Mouse (Mus musculus) midbrain, embryonic 14.5 days (tissue): ENCODE results near the gene Kcnn1. TPM values are rescaled to one million over a fixed set of nuclear protein-coding genes. Genes with fewer than 3 reads are reported as not detected.
A peak's percentile ranks its signal among the peaks of the same experiment; 100 is the strongest.

Source experiments
- ATAC-seq: fragments of 200-750 bp; cut with Nextera tagmentation; 2 replicates; pipeline ENCODE4 v1.8.0; 2017; ENCODE audit warnings: moderate number of reproducible peaks, moderate library complexity; ENCODE audit not compliant: low FRiP score, low TSS enrichment
- DNase-seq: peaks from one replicate; pipeline ENCODE4 v3.0.0-alpha.2; 2015
- H3K27ac ChIP-seq: fragments of 300-500 bp; sonication (generic); replicated peaks from 2 replicates; pipeline ENCODE4 v1.5.1; 2014; ENCODE audit warnings: mild to moderate bottlenecking, low read depth, low read length, moderate library complexity
- H3K27me3 ChIP-seq: fragments of 300-500 bp; sonication (generic); 2 replicates; pipeline ENCODE4 v1.6.1; 2014; ENCODE audit warnings: low read length, control low read depth, mixed read lengths; ENCODE audit not compliant: control insufficient read depth, insufficient read depth
- H3K36me3 ChIP-seq: fragments of 300-500 bp; sonication (generic); 2 replicates; pipeline ENCODE4 v1.6.1; 2014; ENCODE audit warnings: low read length, control low read depth; ENCODE audit not compliant: control insufficient read depth, insufficient read depth
- H3K4me1 ChIP-seq: fragments of 300-500 bp; sonication (generic); 2 replicates; pipeline ENCODE4 v1.6.1; 2014; ENCODE audit warnings: mild to moderate bottlenecking, antibody characterized with exemption, low read length, control low read depth; ENCODE audit not compliant: control insufficient read depth, insufficient read depth
- H3K4me2 ChIP-seq: fragments of 300-500 bp; sonication (generic); 2 replicates; pipeline ENCODE4 v1.6.1; 2014; ENCODE audit warnings: mild to moderate bottlenecking, low read length, moderate library complexity
- H3K4me3 ChIP-seq: fragments of 300-500 bp; sonication (generic); replicated peaks from 2 replicates; pipeline ENCODE4 v1.5.1; 2014; ENCODE audit warnings: low read depth, low read length
- H3K9ac ChIP-seq: fragments of 300-500 bp; sonication (generic); replicated peaks from 2 replicates; pipeline ENCODE4 v1.6.1; 2014; ENCODE audit warnings: mild to moderate bottlenecking, low read length, moderate library complexity
- H3K9me3 ChIP-seq: fragments of 300-500 bp; sonication (generic); 2 replicates; pipeline ENCODE4 v1.6.1; 2016; ENCODE audit warnings: low read length, control low read depth, mixed read lengths; ENCODE audit not compliant: control insufficient read depth
- WGBS: fragments of 180-500 bp; shearing (Covaris S2); extraction: QIAGEN DNeasy Blood & Tissue Kit; methylation state at CpG from one replicate; pipeline ENCODE4 v1.1.7; 2014; 5-methylcytosine and 5-hydroxymethylcytosine counted together
- polyA plus RNA-seq: library from polyadenylated mRNA; unstranded; fragments of >200 nt; fragmentation: Nextera tagmentation; extraction: Ambion mirVana; gene quantifications from 2 replicates; pipeline ENCODE4 v1.2.1, GENCODE M21; 2014

Kcnn1 gene
- polyA plus RNA-seq, 1 experiment from 2014 or later = 16.0 TPM

DNA sequence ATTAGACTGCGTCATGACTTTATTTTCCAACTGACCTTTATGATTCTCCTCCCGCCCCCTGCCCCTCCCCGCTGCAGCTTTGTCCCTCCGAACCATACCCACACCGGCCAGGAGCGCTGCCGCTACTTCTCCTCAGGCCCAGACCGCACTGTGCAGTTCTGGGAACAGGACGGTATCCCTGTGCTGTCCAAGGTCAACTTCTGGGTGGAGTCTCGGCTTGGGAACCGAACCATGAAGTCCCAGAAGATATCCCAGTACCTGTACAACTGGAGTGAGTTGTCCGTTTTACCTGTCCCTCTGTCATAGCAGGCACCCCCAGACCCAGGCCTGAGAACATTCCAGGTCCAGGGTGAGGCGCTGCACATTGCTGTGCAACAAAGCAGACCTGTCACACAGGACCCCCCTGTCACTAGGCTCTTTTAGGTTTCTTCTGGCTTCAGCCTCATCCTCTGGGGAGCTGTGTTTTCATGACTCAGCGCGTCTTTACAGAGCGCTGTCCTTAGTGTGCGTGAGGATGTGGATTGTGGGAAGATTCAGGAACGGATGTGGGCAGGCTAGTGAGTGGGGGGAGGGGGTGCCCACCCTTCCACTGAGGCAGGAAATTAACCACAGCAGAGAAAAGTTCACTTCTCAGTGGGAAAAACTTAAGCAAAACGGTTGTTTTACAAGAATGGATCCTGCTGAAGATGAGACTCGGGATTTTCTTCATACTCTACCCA, 51.9 kb downstream of the Kcnn1 start:
- no peak overlapping the region for H3K4me3 ChIP-seq
- no peaks in the 10 kb centered on the region for H3K36me3 ChIP-seq
- DNase-seq (no peak), ATAC-seq (no peak)
- no peaks in the 10 kb centered on the region for H3K9me3 ChIP-seq
- no peaks in the 10 kb centered on the region; the same call in 1 of the 2 replicates for H3K27me3 ChIP-seq
- no peaks in the 10 kb centered on the region for H3K4me1 ChIP-seq
- 76% methylated on average over 20 of the region's 20 CpGs for WGBS
- H3K27ac ChIP-seq = no peak overlapping the region
- no peak overlapping the region for H3K4me2 ChIP-seq
- H3K9ac ChIP-seq = no peak overlapping the region

DNA sequence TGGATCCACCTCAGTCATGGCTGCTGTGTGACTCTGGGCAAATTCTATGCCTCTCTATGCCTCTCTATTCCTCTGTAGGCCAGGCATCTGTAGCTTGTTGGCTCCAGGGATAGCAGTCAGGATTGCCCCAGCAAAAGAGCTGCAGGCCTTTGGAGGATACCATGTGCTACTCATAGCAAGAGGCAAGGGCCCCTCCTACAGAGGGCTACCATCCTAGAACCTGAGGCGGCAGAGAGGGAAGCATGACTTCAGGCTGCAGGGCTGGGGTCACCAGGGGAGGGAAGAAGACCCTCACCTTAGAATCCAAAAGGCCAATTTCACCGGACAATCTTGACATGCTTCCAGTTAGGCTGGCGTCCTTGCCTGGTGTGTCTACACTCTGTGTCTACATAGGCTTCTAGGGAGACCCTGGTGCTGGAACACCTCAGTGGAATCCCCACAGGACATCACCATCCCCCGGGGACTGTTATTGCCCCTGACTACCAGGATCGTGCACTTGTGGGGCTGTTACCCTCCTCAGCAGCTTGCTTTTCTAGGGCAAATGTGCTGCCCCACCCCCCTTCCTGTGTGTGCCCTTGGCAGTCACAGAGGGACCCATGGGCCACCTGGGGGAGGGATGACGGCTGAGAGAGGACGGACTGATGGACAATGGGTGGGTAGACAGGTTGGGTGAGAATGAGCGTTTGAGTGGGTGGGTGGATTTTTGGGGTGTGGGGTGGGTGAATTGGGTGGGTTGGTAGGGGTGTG, 53.9 kb downstream of the Kcnn1 start:
- Histone ChIP-seq H3K9ac (no peak overlapping the region), H3K27me3 (peaks cover 12% of the 10 kb centered on the region), H3K36me3 (no peaks in the 10 kb centered on the region), H3K4me3 (no peak overlapping the region), H3K4me2 (no peak overlapping the region), H3K27ac (no peak overlapping the region), H3K9me3 (no peaks in the 10 kb centered on the region), H3K4me1 (peaks cover 6% of the 10 kb centered on the region)
- whole genome bisulfite sequencing = 82% methylated on average over 8 of the region's 8 CpGs
- ATAC-seq (no peak), DNase-seq (no peak)

DNA sequence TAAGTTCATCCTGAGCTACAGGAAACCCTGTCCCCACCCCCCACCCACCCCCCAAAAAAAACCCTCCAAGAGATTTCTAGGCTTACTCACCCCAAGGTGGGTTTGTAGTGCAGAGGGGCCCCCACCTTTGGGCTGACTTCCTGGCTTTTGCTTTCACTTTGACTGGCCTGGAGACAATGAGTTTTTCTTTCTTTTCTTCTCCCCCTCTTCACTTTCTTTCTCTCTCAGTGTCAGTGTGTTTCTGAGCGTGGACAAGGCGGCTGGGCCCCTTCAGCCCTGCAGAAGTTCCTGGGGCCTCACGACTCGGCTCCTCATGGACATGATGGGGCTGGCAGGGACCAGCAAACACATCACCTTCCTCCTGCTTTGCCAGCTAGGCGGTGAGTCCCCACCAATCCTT, 54.8 kb downstream of the Kcnn1 start, which contains the start of gene Il12rb1:
TSS of gene Il12rb1 (plus strand) at position 211 of the 400 bp plus-strand sequence.
- no peak within 1 kb of the TSS for H3K9ac ChIP-seq
- H3K4me1 ChIP-seq = peaks cover 11% of the 10 kb centered on the region
- H3K4me2 ChIP-seq = no peak within 1 kb of the TSS
- ATAC-seq = no peak
- no peak within 1 kb of the TSS for H3K27ac ChIP-seq
- no peak for DNase-seq
- peaks cover 21% of the 10 kb centered on the region for H3K27me3 ChIP-seq
- H3K9me3 ChIP-seq = no peaks in the 10 kb centered on the region
- 61% methylated on average over 5 of the region's 5 CpGs for WGBS
- H3K36me3 ChIP-seq = no peaks in the 10 kb centered on the region
- H3K4me3 ChIP-seq = no peak within 1 kb of the TSS

GRCm38 (mm10) chr8:70807304-70807703, 55.8 kb downstream of the Kcnn1 start:
- Histone ChIP-seq H3K9me3 (no peaks in the 10 kb centered on the region), H3K36me3 (no peaks in the 10 kb centered on the region), H3K27me3 (peaks cover 26% of the 10 kb centered on the region), H3K4me2 (no peak overlapping the region), H3K4me3 (no peak overlapping the region), H3K4me1 (peaks cover 11% of the 10 kb centered on the region), H3K9ac (no peak overlapping the region), H3K27ac (no peak overlapping the region)
- 39% methylated on average over 1 of the region's 1 CpGs for WGBS
- DNase-seq (no peak), ATAC-seq (no peak)

DNA sequence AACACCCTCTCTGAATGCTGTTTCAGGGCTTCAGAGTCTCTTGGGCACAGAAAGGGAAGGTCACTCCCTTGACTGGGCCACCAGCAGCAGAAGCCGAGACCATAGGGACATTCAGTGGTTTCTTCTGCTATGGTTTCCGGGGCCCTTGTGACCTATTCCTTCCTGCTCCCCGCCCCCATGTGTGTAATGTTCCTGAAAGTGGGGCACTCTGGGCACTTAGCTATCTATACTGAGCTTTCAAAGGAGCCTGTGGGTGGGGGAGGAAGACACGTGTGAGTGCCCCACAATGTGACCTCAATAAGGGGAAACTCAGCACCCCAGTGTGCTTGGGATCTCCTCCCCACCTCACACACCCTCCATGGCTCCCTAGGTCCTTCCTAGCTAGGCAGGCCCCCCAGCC, 56.5 kb downstream of the Kcnn1 start:
- no peak for ATAC-seq

DNA sequence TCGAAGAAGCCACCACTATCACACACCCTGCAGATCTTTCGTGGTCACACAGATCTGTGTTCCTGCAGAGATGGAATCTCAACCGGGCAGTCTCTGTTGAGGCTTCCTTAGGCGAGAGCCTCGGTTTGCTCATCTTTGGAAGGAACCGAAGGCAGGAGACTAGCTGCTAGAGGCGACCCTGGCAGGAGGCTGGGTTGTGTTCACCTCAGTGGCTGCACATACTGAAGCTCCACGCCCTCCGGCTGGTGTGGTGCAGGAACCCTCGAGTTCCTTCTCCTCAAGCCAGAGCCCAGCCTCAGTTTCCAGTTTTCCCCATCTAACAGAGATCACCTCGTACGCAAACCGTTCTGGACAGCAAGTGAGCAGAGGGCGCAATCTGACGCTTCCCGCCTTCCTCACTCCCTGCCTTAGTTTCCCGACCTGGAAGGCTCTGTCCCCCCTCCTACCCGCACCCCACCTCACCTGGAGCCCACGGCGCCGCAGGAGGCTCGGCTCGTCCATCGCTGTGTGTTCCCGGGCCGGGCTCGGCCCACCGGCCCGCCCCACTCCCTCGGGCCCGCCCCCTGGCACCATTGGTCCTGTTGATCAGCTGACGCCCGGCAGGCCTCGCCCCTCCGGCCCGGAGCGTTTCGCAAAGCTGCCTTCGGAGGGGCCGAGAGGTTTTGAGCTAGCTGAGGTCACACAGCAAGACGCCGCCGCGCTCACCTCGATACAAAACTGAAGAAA, 58.4 kb downstream of the Kcnn1 start, which contains the start of gene Mast3:
TSS of gene Mast3 (minus strand) at position 574 of the 726 bp plus-strand sequence.
- peak within 1 kb of the TSS; percentile 47 for H3K4me3 ChIP-seq
- no peaks in the 10 kb centered on the region for H3K36me3 ChIP-seq
- H3K4me2 ChIP-seq = peak within 1 kb of the TSS; percentile 73
- peak; percentile 84 for ATAC-seq
- DNase-seq = peak; percentile 87
- peaks cover 11% of the 10 kb centered on the region for H3K4me1 ChIP-seq
- WGBS = under 1% methylated on average over 45 of the region's 45 CpGs
- H3K9me3 ChIP-seq = no peaks in the 10 kb centered on the region
- peaks cover 30% of the 10 kb centered on the region for H3K27me3 ChIP-seq
- H3K9ac ChIP-seq = peak within 1 kb of the TSS; percentile 39
- H3K27ac ChIP-seq = no peak within 1 kb of the TSS

More for the DNA sequence above, 56.5 kb downstream of the Kcnn1 start:
- Histone ChIP-seq H3K4me3 (no peak overlapping the region), H3K36me3 (no peaks in the 10 kb centered on the region), H3K4me2 (no peak overlapping the region), H3K4me1 (peaks cover 11% of the 10 kb centered on the region), H3K27ac (no peak overlapping the region), H3K9ac (no peak overlapping the region), H3K9me3 (no peaks in the 10 kb centered on the region), H3K27me3 (peaks cover 26% of the 10 kb centered on the region)
- WGBS = 82% methylated on average over 4 of the region's 4 CpGs
- DNase-seq = no peak

DNA sequence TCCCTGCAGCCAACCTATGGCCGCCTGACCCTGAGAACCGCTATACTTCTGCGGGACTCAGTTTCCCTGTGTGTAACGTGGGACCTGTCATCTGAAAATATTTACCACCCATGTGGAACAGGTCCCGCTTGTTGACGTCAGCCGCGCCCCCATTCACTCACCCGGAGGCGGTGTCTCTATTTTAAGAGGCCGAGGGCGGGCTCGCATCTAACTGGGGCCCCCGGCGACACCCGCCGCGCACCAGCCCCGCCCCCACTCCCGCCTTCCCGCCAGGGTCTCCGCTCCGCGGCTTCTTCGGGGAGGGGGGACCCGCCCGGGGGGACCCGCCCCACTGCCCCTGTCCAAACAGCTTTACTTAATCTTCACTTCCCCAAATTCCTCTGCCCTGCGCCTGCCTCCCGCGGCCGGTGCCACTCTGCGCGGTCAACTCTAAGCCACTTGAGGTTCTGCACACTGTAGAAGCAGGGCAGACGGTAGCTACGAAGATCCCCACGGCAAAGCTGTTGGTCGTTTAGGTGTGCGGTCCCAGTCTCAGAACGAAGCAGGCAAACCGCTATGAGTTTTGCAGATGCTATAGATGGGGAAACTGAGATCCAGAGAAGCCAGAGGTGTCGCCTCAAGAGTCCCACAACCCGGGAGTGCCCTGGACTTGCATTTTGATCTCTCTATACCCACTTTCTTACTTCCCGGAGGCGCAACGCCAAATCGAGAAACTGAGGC, 59.1 kb downstream of the Kcnn1 start:
- no peaks in the 10 kb centered on the region for H3K36me3 ChIP-seq
- WGBS = 2% methylated on average over 45 of the region's 47 CpGs
- H3K4me1 ChIP-seq = peaks cover 11% of the 10 kb centered on the region
- DNase-seq (no peak), ATAC-seq (no peak)
- H3K4me2 ChIP-seq = peak overlapping the region; percentile 73
- H3K27ac ChIP-seq = no peak overlapping the region
- H3K4me3 ChIP-seq = peak overlapping the region; percentile 47
- peak overlapping the region; percentile 39; the same call in 1 of the 2 replicates for H3K9ac ChIP-seq
- H3K27me3 ChIP-seq = peaks cover 37% of the 10 kb centered on the region
- H3K9me3 ChIP-seq = no peaks in the 10 kb centered on the region
